Mouse (Mus musculus) megakaryocyte, embryonic 14.5 days (primary cell): Measurements from ENCODE around the gene Zdhhc23.

ENCODE experiments used
- FLI1 ChIP-seq: IDR thresholded peaks from 2 replicates; pipeline ENCODE4 v1.6.1; 2012; ENCODE audit warnings: low read length, inconsistent platforms, mixed read lengths
- GATA1 ChIP-seq: IDR thresholded peaks from 3 replicates; pipeline ENCODE4 v1.6.1; 2012; ENCODE audit warnings: mixed read lengths, low read length, inconsistent platforms, borderline replicate concordance

DNA sequence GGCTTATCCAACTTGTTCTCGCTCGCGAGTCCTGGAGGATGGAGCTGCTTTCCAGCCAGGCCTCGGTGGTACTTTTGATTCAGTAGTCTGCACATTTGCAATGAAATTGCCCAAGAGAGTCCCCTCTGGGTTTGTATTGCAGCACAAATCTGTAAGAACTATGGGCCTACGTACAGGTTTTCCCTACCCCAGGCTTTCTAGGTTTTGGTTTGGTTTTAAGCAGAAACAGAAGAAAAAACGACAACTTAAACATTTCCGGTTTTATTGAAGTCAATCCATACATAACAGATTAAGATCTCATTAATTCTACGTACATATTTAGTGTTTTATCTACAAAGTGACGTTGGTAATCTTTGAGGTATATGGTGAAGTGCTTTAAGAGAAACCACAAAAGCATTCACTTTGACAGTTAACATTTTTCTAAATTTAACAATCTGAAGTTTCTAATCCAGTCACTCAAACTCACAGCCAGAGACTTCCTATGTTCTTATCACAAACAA, 569 bp upstream of the Zdhhc23 start:
- no peak for TF ChIP-seq GATA1
- TF ChIP-seq FLI1, result no peak
